Mouse (Mus musculus) G1E (cell line): ENCODE measurements around the gene Ntpcr.

Source experiments
- CTCF ChIP-seq: IDR thresholded peaks from 2 replicates; pipeline ENCODE4 v1.5.1; 2012; ENCODE audit warnings: low read depth, low read length, inconsistent platforms, mixed read lengths
- GATA1 ChIP-seq: IDR thresholded peaks from 2 replicates; pipeline ENCODE4 v1.6.1; 2012; ENCODE audit warnings: borderline replicate concordance, low read length, inconsistent platforms, mixed read lengths
- POLR2AphosphoS5 ChIP-seq: IDR thresholded peaks from 2 replicates; pipeline ENCODE4 v1.6.1; 2012; ENCODE audit warnings: low read depth, low read length, inconsistent platforms; ENCODE audit not compliant: insufficient replicate concordance
- TAL1 ChIP-seq: conservative IDR thresholded peaks from 2 replicates; pipeline ENCODE4 v1.6.1; 2012; ENCODE audit warnings: low read depth, low read length, inconsistent platforms, mixed read lengths

DNA sequence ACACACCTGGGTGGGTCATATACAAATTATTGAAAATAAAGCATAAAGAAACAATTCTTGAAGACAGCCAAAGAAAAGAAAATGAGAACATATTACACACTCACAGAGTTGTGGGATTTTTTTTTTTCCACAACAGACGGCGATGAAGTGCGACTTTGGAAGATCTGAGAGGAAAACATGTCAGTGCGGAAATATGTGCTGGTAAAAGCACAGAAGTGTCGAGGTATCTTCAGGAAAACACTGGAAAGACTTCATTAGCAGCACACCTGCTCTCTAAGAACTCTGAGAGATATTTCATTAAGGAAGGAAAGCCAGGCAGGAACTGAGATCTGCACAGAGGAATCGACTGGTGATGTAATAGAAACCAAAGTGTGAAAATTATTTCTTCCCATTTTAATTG lies 33.8 kb upstream of the Ntpcr start:
- TF ChIP-seq CTCF = no peak
- TF ChIP-seq POLR2AphosphoS5 = no peak
- no peak for TF ChIP-seq GATA1
- TF ChIP-seq TAL1 = no peak
